Mouse (Mus musculus) MEL (cell line): ENCODE data around the gene Phf21a. TPM values are rescaled to one million over a fixed set of nuclear protein-coding genes. Genes with fewer than 3 reads are reported as not detected.

ENCODE experiments used
- DNase-seq: peaks from one replicate; pipeline ENCODE4 v3.0.0; 2011; ENCODE audit warnings: low read depth, low spot score
- H3K27ac ChIP-seq: 2 replicates; pipeline ENCODE4 v1.5.1; 2012; ENCODE audit warnings: low read depth, mild to moderate bottlenecking, control low read depth, low read length, moderate library complexity; ENCODE audit not compliant: control insufficient read depth
- H3K27me3 ChIP-seq, 2 experiments: fragments of 150-350 bp in 1 of 2; sonication (generic) in 1 of 2; 2 replicates each; pipeline ENCODE4 v1.6.1; 2012; ENCODE audit warnings: low read length in 2 of 2, mild to moderate bottlenecking in 2 of 2, improper control_type of control experiment in 1 of 2, moderate library complexity in 1 of 2; ENCODE audit not compliant: insufficient read depth in 2 of 2, control insufficient read depth in 1 of 2
- H3K36me3 ChIP-seq, 2 experiments: 2 replicates each; pipeline ENCODE4 v1.6.1; 2012 to 2014; ENCODE audit warnings: low read length in 2 of 2, improper control_type of control experiment in 1 of 2, inconsistent platforms in 1 of 2, mild to moderate bottlenecking in 1 of 2; ENCODE audit not compliant: insufficient read depth in 2 of 2, control insufficient read depth in 1 of 2
- H3K4me1 ChIP-seq, 2 experiments: fragments of 150-350 bp in 1 of 2; sonication (generic) in 1 of 2; 2 replicates each; pipeline ENCODE4 v1.6.1; 2012; ENCODE audit warnings: low read length in 2 of 2, improper control_type of control experiment in 1 of 2, mild to moderate bottlenecking in 1 of 2; ENCODE audit not compliant: insufficient read depth in 2 of 2, control insufficient read depth in 1 of 2
- H3K4me3 ChIP-seq, 2 experiments: fragments of 150-350 bp in 1 of 2; sonication (generic) in 1 of 2; 2 replicates each; pipeline ENCODE4 v1.5.1; 2012; ENCODE audit warnings: low read depth in 2 of 2, low read length in 2 of 2, mild to moderate bottlenecking in 2 of 2, moderate library complexity in 2 of 2, control low read depth in 1 of 2, improper control_type of control experiment in 1 of 2; ENCODE audit not compliant: control insufficient read depth in 1 of 2, insufficient read depth in 1 of 2
- H3K79me2 ChIP-seq: 2 replicates; pipeline ENCODE4 v1.6.1; 2012; ENCODE audit warnings: mild to moderate bottlenecking, low read length, moderate library complexity; ENCODE audit not compliant: control insufficient read depth, poor library complexity, insufficient read depth
- H3K9ac ChIP-seq: 2 replicates; pipeline ENCODE4 v1.6.1; 2012; ENCODE audit warnings: low read depth, mild to moderate bottlenecking, control low read depth, low read length, moderate library complexity; ENCODE audit not compliant: control insufficient read depth, poor library complexity, severe bottlenecking
- H3K9me3 ChIP-seq: fragments of 150-350 bp; sonication (generic); replicated peaks from 2 replicates; pipeline ENCODE4 v1.6.1; 2012; ENCODE audit warnings: mild to moderate bottlenecking, low read length, improper control_type of control experiment, moderate library complexity; ENCODE audit not compliant: insufficient read depth
- CTCF ChIP-seq, 3 experiments: IDR thresholded peaks in 2 of 3; conservative IDR thresholded peaks in 1 of 3; 2 replicates each; pipeline ENCODE4 v1.5.1; 2011 to 2012; ENCODE audit warnings: low read length in 3 of 3, low read depth in 2 of 3, mild to moderate bottlenecking in 2 of 3, improper control_type of control experiment in 1 of 3, inconsistent platforms in 1 of 3, mixed read lengths in 1 of 3, moderate library complexity in 1 of 3; ENCODE audit not compliant: control insufficient read depth in 1 of 3, insufficient read depth in 1 of 3, poor library complexity in 1 of 3, severe bottlenecking in 1 of 3
- E2F4 ChIP-seq: IDR thresholded peaks from 2 replicates; pipeline ENCODE4 v1.6.1; 2011; ENCODE audit warnings: low read depth, low read length, improper control_type of control experiment, borderline replicate concordance
- ETS1 ChIP-seq: IDR thresholded peaks from 2 replicates; pipeline ENCODE4 v1.6.1; 2012; ENCODE audit warnings: low read depth, mild to moderate bottlenecking, inconsistent platforms, low read length, improper control_type of control experiment, moderate library complexity
- GATA1 ChIP-seq: IDR thresholded peaks from 2 replicates; pipeline ENCODE4 v1.6.1; 2011; ENCODE audit warnings: low read depth, low read length, improper control_type of control experiment
- KAT2A ChIP-seq: conservative IDR thresholded peaks from 2 replicates; pipeline ENCODE4 v1.6.1; 2012; ENCODE audit warnings: low read depth, low read length, improper control_type of control experiment, inconsistent platforms
- MEF2A ChIP-seq: IDR thresholded peaks from 2 replicates; pipeline ENCODE4 v1.6.1; 2014; ENCODE audit warnings: low read depth, mild to moderate bottlenecking, inconsistent platforms, low read length, improper control_type of control experiment; ENCODE audit not compliant: poor library complexity, insufficient replicate concordance, severe bottlenecking; ENCODE audit errors: extremely low read depth
- MXI1 ChIP-seq: IDR thresholded peaks from 2 replicates; pipeline ENCODE4 v1.6.1; 2011; ENCODE audit warnings: mild to moderate bottlenecking, low read depth, low read length, improper control_type of control experiment
- MYB ChIP-seq: IDR thresholded peaks from 2 replicates; pipeline ENCODE4 v1.6.1; 2011; ENCODE audit warnings: mild to moderate bottlenecking, low read depth, low read length, improper control_type of control experiment
- SIN3A ChIP-seq: IDR thresholded peaks from 2 replicates; pipeline ENCODE4 v1.6.1; 2012; ENCODE audit warnings: low read length, improper control_type of control experiment, inconsistent platforms
- TAL1 ChIP-seq: IDR thresholded peaks from 2 replicates; pipeline ENCODE4 v1.6.1; 2012; ENCODE audit warnings: mild to moderate bottlenecking, inconsistent platforms, low read length, moderate library complexity, mixed read lengths
- TCF12 ChIP-seq: IDR thresholded peaks from 2 replicates; pipeline ENCODE4 v1.6.1; 2014; ENCODE audit warnings: low read depth, mild to moderate bottlenecking, inconsistent platforms, low read length, improper control_type of control experiment, moderate library complexity
- USF1 ChIP-seq: IDR thresholded peaks from 2 replicates; pipeline ENCODE4 v1.6.1; 2014; ENCODE audit warnings: low read depth, mild to moderate bottlenecking, inconsistent platforms, low read length, improper control_type of control experiment, moderate library complexity
- ZC3H11A ChIP-seq: IDR thresholded peaks from 2 replicates; pipeline ENCODE4 v1.6.1; 2012; ENCODE audit warnings: low read depth, mild to moderate bottlenecking, inconsistent platforms, low read length, improper control_type of control experiment
- ZKSCAN1 ChIP-seq: IDR thresholded peaks from 2 replicates; pipeline ENCODE4 v1.6.1; 2012; ENCODE audit warnings: low read depth, mild to moderate bottlenecking, inconsistent platforms, low read length, improper control_type of control experiment, moderate library complexity
- polyA plus RNA-seq, 2 experiments: library from polyadenylated mRNA; stranded (reverse) in 1 of 2; unstranded in 1 of 2; fragments of >175 nt in 1 of 2; fragments of >200 nt in 1 of 2; gene quantifications; 2 replicates each; pipeline versions ENCODE4 v1.2.1 to v1.2.4; 2012; ENCODE audit warnings: low replicate concordance in 2 of 2, low read depth in 1 of 2; ENCODE audit not compliant: insufficient read length in 2 of 2, insufficient read depth in 1 of 2, missing spikeins in 1 of 2
- total RNA-seq: library from RNA; depleted of rRNA; stranded (reverse); fragments of 300-350 nt; gene quantifications from 2 replicates; pipeline ENCODE4 v1.2.3, GENCODE M21; 2012

Phf21a gene
- total and polyA plus RNA-seq, 3 experiments = 4.7 to 245 (median 15.6) TPM

DNA sequence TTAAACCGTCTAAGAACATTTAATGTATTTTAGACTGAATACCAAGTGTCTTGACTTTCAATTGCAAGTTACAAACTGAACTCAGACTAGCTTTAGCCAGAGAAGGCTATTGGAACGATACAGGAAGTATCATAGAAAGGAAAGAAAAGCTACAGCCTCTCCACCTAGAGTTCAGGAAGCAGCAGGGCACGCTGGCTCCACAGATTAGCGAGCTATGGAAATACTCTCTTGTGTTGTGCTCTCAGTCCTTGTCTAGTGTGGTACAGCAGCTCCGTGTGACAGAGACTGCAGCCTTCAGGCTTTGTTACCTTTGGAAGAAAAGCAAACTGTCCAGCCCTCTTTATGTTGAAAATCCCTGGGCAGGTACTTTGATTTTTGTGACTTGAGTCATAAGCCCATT is 176.3 kb downstream of the Phf21a start:
- no peak overlapping the region for H3K27ac ChIP-seq
- no peaks in the 10 kb centered on the region for H3K79me2 ChIP-seq
- peaks cover 0 to 10% of the 10 kb centered on the region in 2 experiments; a peak in 2 of 4 replicates for H3K36me3 ChIP-seq
- H3K4me1 ChIP-seq = peaks cover 3 to 8% of the 10 kb centered on the region in 2 experiments; a peak in 3 of 4 replicates
- DNase-seq = no peak
- H3K9ac ChIP-seq = no peak overlapping the region
- H3K9me3 ChIP-seq = no peaks in the 10 kb centered on the region
- no peak for TF ChIP-seq E2F4
- TF ChIP-seq USF1 = no peak
- TF ChIP-seq MEF2A = no peak
- TF ChIP-seq MYB = no peak
- no peak for TF ChIP-seq CTCF (IDR thresholded peaks at IDR 0.05 in 2 of 3, conservative IDR thresholded peaks at IDR 0.05 in 1 of 3; ENCODE audit: control insufficient read depth in 1 of 3, insufficient read depth in 1 of 3, low read depth in 2 of 3, low read length in 3 of 3, poor library complexity in 1 of 3, severe bottlenecking in 1 of 3)
- no peak for TF ChIP-seq ZKSCAN1
- TF ChIP-seq TAL1 = no peak
- no peak for TF ChIP-seq ZC3H11A
- H3K4me3 ChIP-seq = no peak overlapping the region
- H3K27me3 ChIP-seq = no peaks in the 10 kb centered on the region

DNA sequence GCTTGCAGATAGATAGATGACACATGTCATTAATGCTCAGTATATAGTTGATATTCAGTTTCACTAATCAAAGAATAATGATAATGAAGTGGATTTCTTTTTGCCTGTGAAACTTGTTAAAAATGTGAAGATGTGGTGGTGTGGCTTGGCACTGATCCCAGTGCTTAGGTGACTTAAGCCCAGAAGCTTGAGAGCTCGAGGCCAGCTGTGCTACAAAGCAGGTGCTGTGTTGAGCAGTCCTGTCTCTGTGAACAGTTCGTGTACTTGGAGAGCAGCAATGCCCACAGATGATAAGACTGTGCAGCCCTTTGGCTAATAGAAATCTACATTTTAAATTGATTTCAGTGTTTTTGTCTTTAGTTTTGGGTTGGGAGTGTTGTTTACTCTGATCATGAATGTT is 179.6 kb downstream of the Phf21a start:
- Histone ChIP-seq H3K4me3 (peak overlapping the region in 1 of 2 experiments; percentile 77; a peak in 2 of 4 replicates), H3K27me3 (no peaks in the 10 kb centered on the region), H3K9me3 (no peaks in the 10 kb centered on the region), H3K27ac (no peak overlapping the region), H3K79me2 (no peaks in the 10 kb centered on the region), H3K9ac (no peak overlapping the region; the same call in 1 of the 2 replicates), H3K4me1 (peaks cover 14 to 33% of the 10 kb centered on the region in 2 experiments; a peak in 3 of 4 replicates), H3K36me3 (peaks cover 0 to 21% of the 10 kb centered on the region in 2 experiments; a peak in 2 of 4 replicates)
- DNase-seq = peak; percentile 72
- TF ChIP-seq GATA1 (no peak), TCF12 (peak; percentile 51; the same call in 1 of the 2 replicates), SIN3A (no peak), MXI1 (peak; percentile 29; the same call in 1 of the 2 replicates), KAT2A (no peak), E2F4 (no peak), ETS1 (peak; percentile 78)
